Mouse (Mus musculus) forebrain, embryonic 12.5 days (tissue): ENCODE data around the gene Gapvd1. TPM values are rescaled to one million over a fixed set of nuclear protein-coding genes. Genes with fewer than 3 reads are reported as not detected.
"Not testable (repeated sequence)": the region's sequence is repeated elsewhere in the genome, so short reads cannot be mapped to it uniquely, and the experiment has no call there.

Experiments used
- ATAC-seq: fragments of 200-750 bp; cut with Nextera tagmentation; 2 replicates; pipeline ENCODE4 v1.8.0; 2017; ENCODE audit warnings: moderate TSS enrichment; ENCODE audit not compliant: low FRiP score
- H3K27ac ChIP-seq: fragments of 300-500 bp; sonication (generic); 2 replicates; pipeline ENCODE4 v1.5.1; 2016; ENCODE audit warnings: mild to moderate bottlenecking
- H3K27me3 ChIP-seq: fragments of 300-500 bp; sonication (generic); 2 replicates; pipeline ENCODE4 v1.6.1; 2016; ENCODE audit warnings: mild to moderate bottlenecking
- H3K36me3 ChIP-seq: fragments of 300-500 bp; sonication (generic); replicated peaks from 2 replicates; pipeline ENCODE4 v1.6.1; 2016; ENCODE audit warnings: mild to moderate bottlenecking
- H3K4me1 ChIP-seq: fragments of 300-500 bp; sonication (generic); 2 replicates; pipeline ENCODE4 v1.6.1; 2016
- H3K4me2 ChIP-seq: fragments of 300-500 bp; sonication (generic); 2 replicates; pipeline ENCODE4 v1.6.1; 2016; ENCODE audit warnings: mild to moderate bottlenecking, moderate library complexity
- H3K4me3 ChIP-seq: fragments of 300-500 bp; sonication (generic); replicated peaks from 2 replicates; pipeline ENCODE4 v1.5.1; 2016; ENCODE audit warnings: mild to moderate bottlenecking
- H3K9ac ChIP-seq: fragments of 300-500 bp; sonication (generic); 2 replicates; pipeline ENCODE4 v1.6.1; 2016; ENCODE audit warnings: mild to moderate bottlenecking
- H3K9me3 ChIP-seq: fragments of 300-500 bp; sonication (generic); 2 replicates; pipeline ENCODE4 v1.6.1; 2016
- WGBS: fragments of 180-500 bp; shearing (Covaris S2); methylation state at CpG from one replicate; pipeline ENCODE4 v1.1.7; 2016; 5-methylcytosine and 5-hydroxymethylcytosine counted together
- polyA plus RNA-seq: library from polyadenylated mRNA; unstranded; fragments of >200 nt; fragmentation: Nextera tagmentation; extraction: Ambion mirVana; gene quantifications from 2 replicates; pipeline ENCODE4 v1.2.1, GENCODE M21; 2016

Gene Gapvd1
- 123 and 134 TPM in 2 replicates for polyA plus RNA-seq

DNA sequence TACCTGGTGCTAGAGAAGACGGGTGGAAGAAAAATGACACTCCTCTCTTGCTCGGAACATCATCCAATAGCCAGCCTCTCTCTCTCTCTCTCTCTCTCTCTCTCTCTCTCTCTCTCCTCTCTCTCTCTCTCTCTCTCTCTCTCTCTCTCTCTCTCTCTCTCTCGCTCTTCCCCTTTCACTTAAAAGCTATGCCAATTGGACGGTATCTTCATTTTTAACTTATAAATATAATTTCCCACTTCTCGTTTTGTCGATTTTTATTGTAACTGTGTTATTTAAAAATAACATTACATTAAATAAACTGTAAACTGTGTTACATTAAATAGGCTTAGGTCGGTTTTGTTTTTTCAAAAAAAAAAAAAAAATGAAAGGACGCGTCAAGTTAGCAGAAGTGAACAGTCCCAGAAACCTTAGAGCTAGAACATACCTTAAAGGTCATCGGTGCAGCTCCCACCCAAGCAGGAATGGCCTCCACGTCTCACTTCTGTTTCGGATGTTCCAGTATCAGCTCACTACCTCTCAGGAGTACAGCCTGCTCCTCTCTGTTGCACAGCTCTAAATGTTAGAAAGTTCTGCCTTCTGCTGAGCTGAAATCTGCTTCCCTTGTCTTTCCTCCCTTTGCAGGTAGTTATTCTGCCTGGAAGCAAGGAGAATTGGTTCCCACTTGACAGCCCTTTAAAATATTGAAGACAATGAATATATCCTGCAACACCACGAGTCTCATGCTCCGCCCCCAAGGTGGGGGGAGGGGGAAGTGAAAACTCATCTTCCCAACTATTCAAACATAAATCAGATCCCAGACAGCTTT lies at the start of gene Gapvd1:
TSS of gene Gapvd1 (minus strand) at position 682 of the 808 bp plus-strand sequence.
- H3K9me3 ChIP-seq, result no peaks in the 10 kb centered on the region
- under 1% methylated on average over 13 of the region's 14 CpGs for whole genome bisulfite sequencing
- peak within 1 kb of the TSS; percentile 95 for H3K27ac ChIP-seq
- peaks cover 25% of the 10 kb centered on the region for H3K4me1 ChIP-seq
- no peaks in the 10 kb centered on the region for H3K36me3 ChIP-seq
- H3K27me3 ChIP-seq, result no peaks in the 10 kb centered on the region
- H3K4me2 ChIP-seq, result peak within 1 kb of the TSS; percentile 66
- ATAC-seq, result no peak
- H3K9ac ChIP-seq, result peak within 1 kb of the TSS; percentile 96
- peak within 1 kb of the TSS; percentile 85 for H3K4me3 ChIP-seq

GRCm38 (mm10) chr2:34804815-34805214 lies 49.8 kb upstream of the Gapvd1 start:
- ATAC-seq, result no peak
- Histone ChIP-seq H3K9ac (no peak overlapping the region), H3K27ac (no peak overlapping the region), H3K9me3 (no peaks in the 10 kb centered on the region), H3K4me1 (peaks cover 13% of the 10 kb centered on the region), H3K4me2 (no peak overlapping the region), H3K27me3 (no peaks in the 10 kb centered on the region), H3K36me3 (peaks cover 30% of the 10 kb centered on the region), H3K4me3 (no peak overlapping the region)
- WGBS, result 97% methylated on average over 1 of the region's 1 CpGs

GRCm38 (mm10) chr2:34804172-34804571 lies 49.1 kb upstream of the Gapvd1 start:
- H3K9ac ChIP-seq, result no peak overlapping the region
- H3K4me2 ChIP-seq, result peak overlapping the region; percentile 41; the same call in 1 of the 2 replicates
- H3K27ac ChIP-seq, result no peak overlapping the region
- H3K4me1 ChIP-seq, result peaks cover 15% of the 10 kb centered on the region
- peaks cover 26% of the 10 kb centered on the region for H3K36me3 ChIP-seq
- 97% methylated on average over 2 of the region's 2 CpGs for WGBS
- H3K27me3 ChIP-seq, result no peaks in the 10 kb centered on the region
- H3K9me3 ChIP-seq, result no peaks in the 10 kb centered on the region
- H3K4me3 ChIP-seq, result no peak overlapping the region
- no peak for ATAC-seq

DNA sequence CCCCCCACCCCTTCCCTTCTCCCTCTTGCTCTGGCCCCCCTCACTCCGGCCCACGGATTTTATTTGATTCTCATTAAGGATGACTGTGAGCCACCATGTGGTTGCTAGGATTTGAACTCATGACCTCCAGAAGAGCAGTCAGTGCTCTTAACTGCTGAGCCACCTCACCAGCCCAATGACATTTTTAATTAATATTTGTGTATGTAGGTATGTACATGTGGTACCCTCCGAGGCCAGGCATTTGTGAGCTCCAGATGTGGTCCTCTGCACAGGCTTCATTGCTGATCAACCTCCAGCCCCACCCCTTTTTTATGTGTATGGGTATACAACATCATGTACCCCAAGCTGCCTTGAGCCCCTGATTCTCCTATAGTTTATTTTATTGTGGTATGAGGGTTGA lies 48.7 kb upstream of the Gapvd1 start:
- Histone ChIP-seq H3K9ac (peak overlapping the region; percentile 38), H3K36me3 (peaks cover 22% of the 10 kb centered on the region), H3K4me3 (peak overlapping the region; percentile 23; the same call in 1 of the 2 replicates), H3K4me2 (peak overlapping the region; percentile 41), H3K27me3 (no peaks in the 10 kb centered on the region), H3K9me3 (no peaks in the 10 kb centered on the region), H3K4me1 (peaks cover 17% of the 10 kb centered on the region), H3K27ac (no peak overlapping the region)
- ATAC-seq, result no peak
- 75% methylated on average over 3 of the region's 3 CpGs for WGBS

DNA sequence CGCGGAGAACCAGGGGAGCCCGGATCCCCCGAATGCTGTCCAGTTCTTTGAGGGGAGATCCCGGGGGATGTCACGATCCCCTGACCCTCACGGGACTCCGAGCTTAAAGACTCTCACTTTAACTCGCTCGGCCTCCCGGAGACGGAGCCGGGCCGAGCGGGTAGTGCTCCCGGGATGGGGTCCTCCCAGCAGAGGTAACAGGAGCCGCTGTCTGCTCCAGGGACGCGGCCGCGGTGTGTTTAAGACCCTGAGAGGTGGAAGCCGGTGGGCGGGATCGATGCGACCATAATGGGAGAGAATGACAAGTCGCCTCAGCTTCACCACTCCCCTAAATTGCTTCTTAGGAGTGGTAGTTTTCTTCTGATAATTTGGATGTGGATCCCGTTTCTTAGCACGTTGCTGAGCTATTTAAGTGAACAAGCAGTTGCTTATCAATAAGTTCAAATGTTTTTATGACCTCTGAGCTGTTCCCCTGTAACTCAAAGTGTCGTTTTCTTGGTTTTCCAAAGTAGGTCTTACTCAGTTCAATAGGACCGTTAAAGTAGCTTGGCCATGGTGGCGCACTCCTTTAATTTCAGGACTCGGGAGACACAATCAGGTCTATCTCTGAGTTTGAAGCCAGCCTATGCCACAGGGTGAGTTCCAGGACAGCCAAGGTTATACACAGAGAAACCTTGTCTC lies 47.7 kb upstream of the Gapvd1 start:
- peaks cover 17% of the 10 kb centered on the region for H3K4me1 ChIP-seq
- peak overlapping the region; percentile 75 for H3K4me2 ChIP-seq
- H3K27ac ChIP-seq, result peak overlapping the region; percentile 88
- peak overlapping the region; percentile 73 for H3K9ac ChIP-seq
- H3K4me3 ChIP-seq, result peak overlapping the region; percentile 69
- H3K27me3 ChIP-seq, H3K9me3 ChIP-seq: not testable (repeated sequence)
- H3K36me3 ChIP-seq, result peaks cover 14% of the 10 kb centered on the region; the same call in 1 of the 2 replicates
- WGBS, result under 1% methylated on average over 31 of the region's 32 CpGs
- ATAC-seq, result peak; percentile 67

DNA sequence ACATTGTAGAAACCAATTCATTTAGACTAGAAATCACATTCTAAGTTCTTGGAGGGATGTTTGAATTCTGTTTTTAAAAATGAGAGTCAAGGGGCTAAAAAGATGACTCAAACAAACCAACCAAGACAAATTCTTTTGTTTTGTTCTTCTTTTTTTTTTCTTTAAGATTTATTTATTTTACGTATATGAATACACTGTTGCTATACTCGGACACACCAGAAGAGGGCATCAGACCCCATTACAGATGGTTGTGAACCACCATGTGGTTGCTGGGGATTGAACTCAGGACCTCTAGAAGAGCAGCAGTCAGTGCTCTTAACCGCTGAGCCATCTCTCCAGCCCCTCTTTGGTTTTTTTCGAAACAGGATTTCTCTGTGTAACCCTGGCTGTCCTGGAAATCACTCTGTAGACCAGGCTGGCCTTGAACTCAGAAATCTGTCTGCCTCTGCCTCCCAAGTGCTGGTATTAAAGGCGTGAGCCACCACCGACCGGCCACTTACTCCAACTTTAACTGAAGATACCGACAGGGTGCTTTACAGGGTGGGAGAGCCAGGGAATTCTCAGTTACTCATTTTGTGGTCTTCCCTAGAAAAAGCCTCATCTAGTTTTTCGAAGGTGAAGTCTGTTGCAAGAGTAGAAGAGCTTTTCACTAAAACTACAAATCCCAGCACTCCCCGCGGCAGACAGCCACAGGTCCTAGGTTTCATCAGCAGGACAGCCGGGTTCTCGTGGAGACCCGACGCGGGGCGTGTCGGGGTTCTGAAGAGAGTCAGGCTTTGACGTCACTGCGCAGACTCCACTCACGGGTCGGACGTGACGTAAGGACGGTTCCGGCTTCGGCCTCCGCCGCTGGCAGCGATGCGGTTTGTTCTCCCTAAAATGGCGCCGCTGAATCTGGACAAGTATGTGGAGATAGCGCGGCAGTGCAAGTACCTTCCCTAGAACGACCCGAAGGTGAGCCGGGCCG lies 46.8 kb upstream of the Gapvd1 start:
- H3K27ac ChIP-seq, result peak overlapping the region; percentile 88
- H3K4me3 ChIP-seq, result peak overlapping the region; percentile 69
- H3K9ac ChIP-seq, result peak overlapping the region; percentile 73
- 6% methylated on average over 39 of the region's 39 CpGs for WGBS
- H3K4me1 ChIP-seq, result peaks cover 17% of the 10 kb centered on the region
- H3K4me2 ChIP-seq, result peak overlapping the region; percentile 75
- no peaks in the 10 kb centered on the region for H3K9me3 ChIP-seq
- no peaks in the 10 kb centered on the region for H3K27me3 ChIP-seq
- ATAC-seq, result peak; percentile 98
- peaks cover 8% of the 10 kb centered on the region; the same call in 1 of the 2 replicates for H3K36me3 ChIP-seq

- no peaks in the 10 kb centered on the region for H3K27me3 ChIP-seq
- no peaks in the 10 kb centered on the region for H3K9me3 ChIP-seq
- peaks cover 17% of the 10 kb centered on the region for H3K4me1 ChIP-seq
- peaks cover 4% of the 10 kb centered on the region; the same call in 1 of the 2 replicates for H3K36me3 ChIP-seq
- H3K4me2 ChIP-seq, result peak overlapping the region; percentile 74
- 86% methylated on average over 7 of the region's 7 CpGs for WGBS
- peak overlapping the region; percentile 67; the same call in 1 of the 2 replicates for H3K4me3 ChIP-seq
- no peak overlapping the region for H3K9ac ChIP-seq
- no peak for ATAC-seq
- H3K27ac ChIP-seq, result no peak overlapping the region
Observed at GRCm38 (mm10) chr2:34800371-34800770, 45.3 kb upstream of the Gapvd1 start.

GRCm38 (mm10) chr2:34799357-34800256 lies 44.6 kb upstream of the Gapvd1 start, which contains the start of gene Rabepk:
Gene Rabepk, minus strand, starts transcription at chr2:34799912.
- peak within 1 kb of the TSS; percentile 67 for H3K4me3 ChIP-seq
- H3K4me1 ChIP-seq, result peaks cover 17% of the 10 kb centered on the region
- no peak within 1 kb of the TSS for H3K27ac ChIP-seq
- peak within 1 kb of the TSS; percentile 74 for H3K4me2 ChIP-seq
- H3K9ac ChIP-seq, result peak within 1 kb of the TSS; percentile 59
- H3K27me3 ChIP-seq, result no peaks in the 10 kb centered on the region
- H3K36me3 ChIP-seq, result peaks cover 9% of the 10 kb centered on the region; the same call in 1 of the 2 replicates
- 5% methylated on average over 44 of the region's 44 CpGs for whole genome bisulfite sequencing
- ATAC-seq, result peak; percentile 59
- H3K9me3 ChIP-seq, result no peaks in the 10 kb centered on the region

GRCm38 (mm10) chr2:34795426-34795825 lies 40.4 kb upstream of the Gapvd1 start:
- Histone ChIP-seq H3K36me3 (peaks cover 15% of the 10 kb centered on the region), H3K9ac (no peak overlapping the region), H3K4me3 (no peak overlapping the region), H3K4me2 (no peak overlapping the region), H3K4me1 (peaks cover 7% of the 10 kb centered on the region), H3K27ac (no peak overlapping the region), H3K9me3 (no peaks in the 10 kb centered on the region), H3K27me3 (no peaks in the 10 kb centered on the region)
- ATAC-seq, result no peak
- WGBS, result 92% methylated on average over 7 of the region's 7 CpGs

DNA sequence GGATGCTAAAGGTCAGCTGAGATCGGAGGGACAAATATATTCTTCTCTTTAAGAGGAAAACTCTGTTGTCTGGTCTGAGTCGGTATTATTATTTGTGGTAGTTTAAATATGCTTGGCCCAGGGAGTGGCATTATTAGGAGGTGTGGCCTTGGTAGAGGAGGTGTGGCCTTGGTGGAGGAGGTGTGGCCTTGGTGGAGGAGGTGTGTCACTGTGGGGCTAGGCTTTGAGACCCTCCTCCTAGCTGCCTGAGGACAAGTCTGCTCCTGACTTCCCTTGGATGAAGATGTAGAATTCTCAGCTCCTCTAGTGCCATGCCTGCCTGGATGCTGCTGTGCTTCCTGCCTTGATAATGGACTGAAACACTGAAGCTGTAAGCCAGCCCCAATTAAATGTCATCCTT lies 39.5 kb upstream of the Gapvd1 start:
- Histone ChIP-seq H3K27ac (no peak overlapping the region), H3K36me3 (peaks cover 22% of the 10 kb centered on the region), H3K4me1 (peaks cover 4% of the 10 kb centered on the region), H3K4me3 (no peak overlapping the region), H3K9ac (no peak overlapping the region), H3K27me3 (no peaks in the 10 kb centered on the region), H3K4me2 (no peak overlapping the region), H3K9me3 (no peaks in the 10 kb centered on the region)
- WGBS, result 94% methylated on average over 2 of the region's 2 CpGs
- no peak for ATAC-seq

GRCm38 (mm10) chr2:34792543-34792942 lies 37.5 kb upstream of the Gapvd1 start:
- WGBS, result 94% methylated on average over 2 of the region's 2 CpGs
- not testable (repeated sequence) for H3K27me3 ChIP-seq, H3K4me2 ChIP-seq, H3K9ac ChIP-seq, H3K9me3 ChIP-seq, H3K27ac ChIP-seq, H3K4me3 ChIP-seq, H3K4me1 ChIP-seq, ATAC-seq
- peaks cover 28% of the 10 kb centered on the region for H3K36me3 ChIP-seq
